Mouse (Mus musculus) WW6 (cell line): ENCODE measurements around the gene Atp10b.

Source experiments
- DNase-seq: peaks from one replicate; pipeline ENCODE4 v3.0.0-alpha.2; 2013; ENCODE audit warnings: low read depth, low spot score

The Atp10b gene

DNA sequence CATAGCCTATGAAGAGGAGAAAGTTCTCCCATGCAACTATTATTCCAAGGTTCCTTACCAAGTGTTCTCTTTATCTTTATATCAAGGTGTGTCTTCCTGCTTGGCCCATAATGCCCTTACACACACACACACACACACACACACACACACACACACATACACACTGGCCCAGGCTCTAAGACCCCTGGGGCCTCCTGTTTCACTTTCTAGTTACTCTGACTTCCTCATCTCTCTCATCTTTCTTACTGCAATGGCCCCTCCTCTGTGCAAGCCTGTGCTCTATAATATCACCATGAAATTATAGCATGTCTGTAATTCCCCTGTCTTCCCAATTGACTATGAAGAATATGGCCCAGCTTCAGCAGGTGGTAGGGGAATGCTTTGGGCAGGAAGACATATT is 49.7 kb downstream of the Atp10b start:
- no peak for DNase-seq

- no peak for DNase-seq
Observed at GRCm38 (mm10) chr11:43200089-43200488, 50.4 kb downstream of the Atp10b start.

GRCm38 (mm10) chr11:43203580-43203979 is 53.9 kb downstream of the Atp10b start:
- DNase-seq, result no peak

GRCm38 (mm10) chr11:43213134-43213533 is 63.5 kb downstream of the Atp10b start:
- peak; percentile 13 for DNase-seq

- no peak for DNase-seq
Observed at GRCm38 (mm10) chr11:43213740-43214139, 64.1 kb downstream of the Atp10b start.

DNA sequence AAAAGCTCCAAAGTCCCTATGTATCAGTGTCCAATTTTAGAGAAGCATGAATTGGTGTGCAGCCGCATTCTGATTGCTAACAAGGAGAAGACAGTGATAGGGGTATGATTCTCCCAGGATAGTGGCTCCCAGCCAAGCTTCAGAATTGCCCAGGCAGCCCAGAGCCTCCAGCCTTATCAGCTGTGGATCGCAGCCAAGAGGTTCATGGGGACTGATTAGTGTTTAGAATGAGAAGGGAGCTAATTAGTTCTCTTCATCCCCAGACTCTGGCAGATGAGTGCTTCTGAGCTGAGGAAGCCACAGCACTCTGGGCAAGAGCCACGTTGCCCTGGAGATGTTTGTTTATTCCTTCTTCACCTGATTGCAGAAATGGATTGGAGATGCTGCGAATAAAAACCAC is 67.3 kb downstream of the Atp10b start:
- DNase-seq, result no peak

- DNase-seq, result no peak
Observed at GRCm38 (mm10) chr11:43230231-43230630, 80.6 kb downstream of the Atp10b start.

GRCm38 (mm10) chr11:43232073-43232472 is 82.4 kb downstream of the Atp10b start:
- no peak for DNase-seq

DNA sequence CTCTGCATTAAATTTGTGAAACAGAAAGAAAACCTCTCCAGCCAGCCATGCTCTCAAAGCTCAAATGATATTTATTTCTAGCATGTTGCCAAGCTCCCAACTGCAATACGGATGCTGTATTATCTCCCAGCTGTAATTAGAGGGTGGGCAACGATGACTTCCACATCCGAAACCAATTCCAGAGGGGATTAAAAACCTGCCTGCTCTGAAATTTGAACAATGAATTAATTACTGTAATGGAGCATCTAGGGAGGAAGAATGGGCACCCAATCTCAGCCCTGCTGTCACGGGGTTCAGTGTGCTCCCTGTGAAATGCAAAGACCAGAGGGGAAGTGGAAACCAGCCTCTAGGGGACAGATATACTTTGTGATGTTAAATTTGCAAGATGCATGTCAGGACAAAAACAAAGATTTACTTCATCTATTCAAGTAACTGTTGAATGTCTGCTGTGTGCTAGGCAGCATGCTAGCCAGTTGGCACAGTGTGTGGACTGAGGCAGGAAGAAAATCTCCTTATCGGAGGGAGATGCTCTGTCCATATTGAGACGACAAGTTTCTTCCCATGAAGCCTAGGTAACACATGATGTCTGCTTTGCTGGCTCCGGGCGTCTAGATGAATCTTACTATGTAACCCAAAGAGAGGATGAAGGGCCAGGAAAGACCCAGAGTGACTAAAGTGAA is 86.8 kb downstream of the Atp10b start:
- no peak for DNase-seq

GRCm38 (mm10) chr11:43239804-43240203 is 90.1 kb downstream of the Atp10b start:
- no peak for DNase-seq

DNA sequence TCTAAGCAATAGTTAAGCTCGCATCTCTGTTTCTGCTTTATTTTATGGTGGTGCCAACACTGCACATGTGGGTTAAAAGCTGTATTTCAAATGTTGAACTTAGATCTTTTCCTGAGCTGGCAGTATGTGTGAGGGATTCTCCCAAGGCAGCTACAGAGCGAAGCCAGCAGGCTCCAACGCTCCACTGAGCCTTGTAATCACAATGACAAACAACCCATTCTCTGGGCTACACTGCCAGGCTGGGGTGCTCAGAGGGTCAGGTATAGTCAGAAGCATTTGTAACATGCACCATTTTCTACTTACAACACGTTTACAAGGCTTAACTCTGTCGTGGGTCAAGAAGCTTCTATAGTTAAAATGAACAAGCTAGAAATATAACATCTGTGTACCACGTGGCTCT is 103.4 kb downstream of the Atp10b start:
- DNase-seq, result no peak

GRCm38 (mm10) chr11:43255262-43255661 is 105.6 kb downstream of the Atp10b start:
- DNase-seq, result no peak

- no peak for DNase-seq
Observed at GRCm38 (mm10) chr11:43257291-43257690, 107.6 kb downstream of the Atp10b start.

GRCm38 (mm10) chr11:43257781-43258180 is 108.1 kb downstream of the Atp10b start:
- DNase-seq, result no peak

GRCm38 (mm10) chr11:43263548-43264218 is 114.0 kb downstream of the Atp10b start:
- DNase-seq, result peak; percentile 24

DNA sequence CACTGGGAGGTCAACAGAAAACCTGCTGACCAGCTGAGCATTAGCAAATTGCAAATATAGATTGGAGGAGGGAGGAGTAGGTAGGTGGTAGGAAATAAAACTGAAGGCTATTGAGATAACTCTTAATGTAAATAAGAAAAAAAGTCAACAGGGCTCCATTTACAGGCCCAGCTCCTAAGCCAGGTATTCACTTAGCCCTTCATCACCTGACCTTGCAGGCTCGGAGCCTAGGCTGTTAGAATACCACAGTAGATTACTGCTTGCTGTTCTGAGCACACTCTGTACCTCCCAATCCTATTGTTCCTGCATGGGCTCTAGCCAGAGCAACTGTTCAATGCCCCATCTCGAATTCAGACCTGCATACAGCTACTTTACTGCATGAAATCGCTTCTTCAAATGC is 117.8 kb downstream of the Atp10b start:
- DNase-seq, result no peak

GRCm38 (mm10) chr11:43269503-43270255 is 120.0 kb downstream of the Atp10b start:
- no peak for DNase-seq

- no peak for DNase-seq
Observed at GRCm38 (mm10) chr11:43270256-43270806, 120.7 kb downstream of the Atp10b start.

DNA sequence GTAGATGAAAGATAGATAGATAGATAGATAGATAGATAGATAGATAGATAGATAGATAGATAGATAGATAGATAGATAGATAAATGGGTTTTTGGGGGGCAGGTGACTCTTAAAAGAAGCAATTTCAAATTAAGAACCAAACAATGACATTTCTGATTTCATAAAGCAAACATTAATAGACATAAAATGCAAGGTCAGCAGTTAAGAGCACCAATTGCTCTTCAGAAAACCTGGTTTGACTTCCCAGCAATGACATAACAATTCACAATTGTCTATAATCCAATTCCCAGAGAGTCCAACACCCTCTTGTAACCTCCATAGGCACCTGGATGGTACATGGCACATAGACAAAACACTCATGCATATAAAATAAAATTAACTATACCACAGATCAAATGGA is 124.2 kb downstream of the Atp10b start:
- DNase-seq, result no peak

GRCm38 (mm10) chr11:43297584-43297983 is 147.9 kb downstream of the Atp10b start:
- DNase-seq, result no peak

GRCm38 (mm10) chr11:43311000-43311399 is 161.3 kb downstream of the Atp10b start:
- DNase-seq, result no peak
